Mouse (Mus musculus): ENCODE measurements around the gene Sgcd. TPM values are rescaled to one million over a fixed set of nuclear protein-coding genes. Genes with fewer than 3 reads are reported as not detected.

Sgcd gene
- total RNA-seq (2023): not detected

GRCm38 (mm10) chr11:47988697-47989533 is at the start of gene Sgcd:
Gene Sgcd (minus strand): TSS chr11:47988969.

All from T-cell, adult 66 days (primary cell).